25 mouse cellular contexts compared by ENCODE assay signal in the genomic region with DNA sequence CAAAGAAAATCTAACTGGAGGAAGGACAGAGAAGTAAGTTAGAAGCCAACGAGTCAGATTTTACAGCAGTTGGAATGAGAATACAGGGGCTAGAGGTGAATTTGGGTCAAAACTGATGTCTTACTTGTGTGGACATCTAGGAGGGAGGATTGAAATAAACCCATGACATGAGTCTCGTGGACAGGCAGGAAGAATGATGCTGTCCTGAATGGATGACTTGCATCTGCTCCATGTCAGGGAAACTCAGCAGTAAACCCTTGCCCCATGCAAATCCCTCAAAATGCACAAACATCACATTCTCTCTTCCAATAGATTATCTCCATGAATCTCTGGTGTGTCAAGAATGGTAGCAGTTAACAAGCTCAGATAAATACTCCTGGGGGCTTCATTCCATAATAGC.
"Had no signal": no experiment of that assay in that cellular context is flagged by ENCODE, and none has a peak within 500 bp of the region (broad histone marks: within the 10 kb centered on the region; RNA-seq: fewer than 3 reads in every experiment).

No protein-coding gene starts in this region.

- H3K9ac ChIP-seq: forebrain, postnatal 0 days; heart, embryonic 12.5 days; hindbrain, embryonic 12.5 days; hindbrain, embryonic 14.5 days; intestine, embryonic 15.5 days; limb, embryonic 12.5 days; liver, embryonic 13.5 days; liver, embryonic 15.5 days; liver, postnatal 0 days had no signal

- H3K27ac ChIP-seq: heart, embryonic 10.5 days; hindbrain, embryonic 10.5 days; hindbrain, embryonic 12.5 days; hindbrain, embryonic 14.5 days; intestine, embryonic 15.5 days; layer of hippocampus, adult 2 months; left cerebral cortex, adult 2 months; limb, embryonic 10.5 days; limb, embryonic 12.5 days; liver, embryonic 13.5 days; liver, embryonic 15.5 days had no signal

- H3K4me2 ChIP-seq: heart, embryonic 12.5 days; hindbrain, embryonic 12.5 days; hindbrain, embryonic 14.5 days; intestine, embryonic 15.5 days; limb, embryonic 12.5 days; liver, embryonic 11.5 days; liver, embryonic 13.5 days; liver, embryonic 15.5 days had no signal

- DNase-seq: forebrain, postnatal 0 days; gastrocnemius, postnatal 14 days; gastrocnemius, postnatal 36 days; heart, adult 18-20 months; heart, postnatal 10 days; heart, postnatal 4 days; liver; liver, embryonic 13.5 days; liver, postnatal 0 days; lung, adult 2 months had no signal

- H3K4me1 ChIP-seq: heart, embryonic 10.5 days; heart, embryonic 12.5 days; hindbrain, embryonic 10.5 days; hindbrain, embryonic 12.5 days; intestine, embryonic 15.5 days; limb, embryonic 10.5 days; limb, embryonic 12.5 days; liver, embryonic 13.5 days; liver, embryonic 15.5 days had no signal

- H3K9me3 ChIP-seq: heart, embryonic 10.5 days; heart, embryonic 12.5 days; hindbrain, embryonic 10.5 days; hindbrain, embryonic 12.5 days; intestine, embryonic 15.5 days; limb, embryonic 10.5 days; limb, embryonic 12.5 days; liver, embryonic 13.5 days; liver, embryonic 15.5 days had no signal

- H3K36me3 ChIP-seq: heart, embryonic 10.5 days; heart, embryonic 12.5 days; hindbrain, embryonic 10.5 days; hindbrain, embryonic 12.5 days; intestine, embryonic 15.5 days; limb, embryonic 10.5 days; limb, embryonic 12.5 days; liver, embryonic 13.5 days; liver, embryonic 15.5 days had no signal

- H3K4me3 ChIP-seq: heart, embryonic 10.5 days; heart, embryonic 12.5 days; hindbrain, embryonic 10.5 days; hindbrain, embryonic 12.5 days; intestine, embryonic 15.5 days; layer of hippocampus, adult 2 months; left cerebral cortex, adult 2 months; limb, embryonic 10.5 days; limb, embryonic 12.5 days; liver, embryonic 13.5 days; liver, embryonic 15.5 days had no signal

- H3K27me3 ChIP-seq: heart, embryonic 12.5 days; hindbrain, embryonic 12.5 days; intestine, embryonic 15.5 days; liver, embryonic 13.5 days; liver, embryonic 15.5 days had no signal

- ATAC-seq: forebrain, postnatal 0 days; hindbrain, embryonic 16.5 days; inflammation-experienced regulatory T-cells, adult 6 months; intestine, embryonic 15.5 days; intestine, postnatal 0 days; liver, postnatal 0 days had no signal
